Mouse (Mus musculus) midbrain, embryonic 15.5 days (tissue): Measurements from ENCODE around the gene Zp1. TPM values are rescaled to one million over a fixed set of nuclear protein-coding genes. Genes with fewer than 3 reads are reported as not detected.

Experiments used
- ATAC-seq: fragments of 200-750 bp; cut with Nextera tagmentation; replicated peaks from 2 replicates; pipeline ENCODE4 v1.8.0; 2017; ENCODE audit warnings: moderate TSS enrichment
- H3K27ac ChIP-seq: fragments of 300-500 bp; sonication (generic); 2 replicates; pipeline ENCODE4 v1.5.1; 2015; ENCODE audit warnings: mild to moderate bottlenecking, inconsistent platforms
- H3K27me3 ChIP-seq: fragments of 300-500 bp; sonication (generic); replicated peaks from 2 replicates; pipeline ENCODE4 v1.6.1; 2015; ENCODE audit warnings: inconsistent platforms
- H3K36me3 ChIP-seq: fragments of 300-500 bp; sonication (generic); replicated peaks from 2 replicates; pipeline ENCODE4 v1.6.1; 2015; ENCODE audit warnings: inconsistent platforms
- H3K4me1 ChIP-seq: fragments of 300-500 bp; sonication (generic); 2 replicates; pipeline ENCODE4 v1.6.1; 2015; ENCODE audit warnings: inconsistent platforms
- H3K4me2 ChIP-seq: fragments of 300-500 bp; sonication (generic); 2 replicates; pipeline ENCODE4 v1.6.1; 2015; ENCODE audit warnings: inconsistent platforms, mild to moderate bottlenecking, moderate library complexity
- H3K4me3 ChIP-seq: fragments of 300-500 bp; sonication (generic); 2 replicates; pipeline ENCODE4 v1.5.1; 2015; ENCODE audit warnings: mild to moderate bottlenecking, inconsistent platforms
- H3K9ac ChIP-seq: fragments of 300-500 bp; sonication (generic); 2 replicates; pipeline ENCODE4 v1.6.1; 2015; ENCODE audit warnings: mild to moderate bottlenecking, inconsistent platforms
- H3K9me3 ChIP-seq: fragments of 300-500 bp; sonication (generic); 2 replicates; pipeline ENCODE4 v1.6.1; 2016; ENCODE audit warnings: inconsistent platforms
- WGBS: fragments of 180-500 bp; shearing (Covaris S2); methylation state at CpG from one replicate; pipeline ENCODE4 v1.1.7; 2015; ENCODE audit warnings: mixed read lengths; 5-methylcytosine and 5-hydroxymethylcytosine counted together
- polyA plus RNA-seq: library from polyadenylated mRNA; unstranded; fragments of >200 nt; fragmentation: Nextera tagmentation; extraction: Ambion mirVana; gene quantifications from 2 replicates; pipeline ENCODE4 v1.2.1, GENCODE M21; 2015

Gene Zp1
- polyA plus RNA-seq, 1 experiment from 2014 or later = 0.49 TPM

GRCm38 (mm10) chr19:10895708-10896107, 24.7 kb downstream of the Zp1 start:
- 2% methylated on average over 16 of the region's 16 CpGs for WGBS
- H3K36me3 ChIP-seq = peaks cover 15% of the 10 kb centered on the region
- peak overlapping the region; percentile 77 for H3K9ac ChIP-seq
- ATAC-seq = peak; percentile 8; the same call in 1 of the 2 replicates
- H3K27me3 ChIP-seq = no peaks in the 10 kb centered on the region
- peak overlapping the region; percentile 87 for H3K27ac ChIP-seq
- H3K4me1 ChIP-seq = peaks cover 25% of the 10 kb centered on the region
- H3K4me3 ChIP-seq = peak overlapping the region; percentile 69
- H3K4me2 ChIP-seq = peak overlapping the region; percentile 66
- no peaks in the 10 kb centered on the region for H3K9me3 ChIP-seq

GRCm38 (mm10) chr19:10895016-10895528, 25.4 kb downstream of the Zp1 start, which contains the start of gene Prpf19:
Gene Prpf19, plus strand, starts transcription at chr19:10895231.
- H3K36me3 ChIP-seq = peaks cover 9% of the 10 kb centered on the region
- peaks cover 25% of the 10 kb centered on the region for H3K4me1 ChIP-seq
- H3K9ac ChIP-seq = peak within 1 kb of the TSS; percentile 77
- H3K9me3 ChIP-seq = no peaks in the 10 kb centered on the region
- H3K4me3 ChIP-seq = peak within 1 kb of the TSS; percentile 69
- peak within 1 kb of the TSS; percentile 87 for H3K27ac ChIP-seq
- ATAC-seq = peak; percentile 97
- H3K27me3 ChIP-seq = no peaks in the 10 kb centered on the region
- 0% methylated on average over 43 of the region's 43 CpGs for WGBS
- peak within 1 kb of the TSS; percentile 66 for H3K4me2 ChIP-seq

GRCm38 (mm10) chr19:10892201-10892600, 28.2 kb downstream of the Zp1 start:
- ATAC-seq = no peak
- Histone ChIP-seq H3K4me1 (peaks cover 22% of the 10 kb centered on the region), H3K4me2 (no peak overlapping the region), H3K4me3 (no peak overlapping the region), H3K9ac (no peak overlapping the region), H3K9me3 (no peaks in the 10 kb centered on the region), H3K27ac (no peak overlapping the region), H3K27me3 (no peaks in the 10 kb centered on the region), H3K36me3 (no peaks in the 10 kb centered on the region)
- 87% methylated on average over 3 of the region's 3 CpGs for WGBS

- peak within 1 kb of the TSS; percentile 94 for H3K4me2 ChIP-seq
- peak within 1 kb of the TSS; percentile 48 for H3K4me3 ChIP-seq
- WGBS = under 1% methylated on average over 49 of the region's 49 CpGs
- no peaks in the 10 kb centered on the region for H3K36me3 ChIP-seq
- ATAC-seq = peak; percentile 96
- peaks cover 27% of the 10 kb centered on the region for H3K4me1 ChIP-seq
- peak within 1 kb of the TSS; percentile 99 for H3K27ac ChIP-seq
- H3K9me3 ChIP-seq = no peaks in the 10 kb centered on the region
- no peaks in the 10 kb centered on the region for H3K27me3 ChIP-seq
- H3K9ac ChIP-seq = peak within 1 kb of the TSS; percentile 78
These were observed 38.8 kb downstream of the Zp1 start, which contains the start of gene Tmem109 for GRCm38 (mm10) chr19:10881426-10882154. Gene Tmem109, minus strand, starts transcription at chr19:10882001.

- Histone ChIP-seq H3K27me3 (no peaks in the 10 kb centered on the region), H3K4me2 (peak overlapping the region; percentile 94), H3K4me3 (peak overlapping the region; percentile 48), H3K4me1 (peaks cover 27% of the 10 kb centered on the region), H3K9me3 (no peaks in the 10 kb centered on the region), H3K9ac (peak overlapping the region; percentile 78), H3K36me3 (no peaks in the 10 kb centered on the region), H3K27ac (peak overlapping the region; percentile 99)
- WGBS = 3% methylated on average over 14 of the region's 14 CpGs
- ATAC-seq = no peak
These were observed 39.4 kb downstream of the Zp1 start for GRCm38 (mm10) chr19:10880975-10881425.

GRCm38 (mm10) chr19:10880085-10880974, 40.1 kb downstream of the Zp1 start:
- Histone ChIP-seq H3K4me2 (peak overlapping the region; percentile 94), H3K36me3 (no peaks in the 10 kb centered on the region), H3K27ac (peak overlapping the region; percentile 99), H3K4me1 (peaks cover 27% of the 10 kb centered on the region), H3K9me3 (no peaks in the 10 kb centered on the region), H3K27me3 (no peaks in the 10 kb centered on the region), H3K9ac (peak overlapping the region; percentile 78), H3K4me3 (peak overlapping the region; percentile 48)
- ATAC-seq = no peak
- WGBS = 43% methylated on average over 6 of the region's 7 CpGs

DNA sequence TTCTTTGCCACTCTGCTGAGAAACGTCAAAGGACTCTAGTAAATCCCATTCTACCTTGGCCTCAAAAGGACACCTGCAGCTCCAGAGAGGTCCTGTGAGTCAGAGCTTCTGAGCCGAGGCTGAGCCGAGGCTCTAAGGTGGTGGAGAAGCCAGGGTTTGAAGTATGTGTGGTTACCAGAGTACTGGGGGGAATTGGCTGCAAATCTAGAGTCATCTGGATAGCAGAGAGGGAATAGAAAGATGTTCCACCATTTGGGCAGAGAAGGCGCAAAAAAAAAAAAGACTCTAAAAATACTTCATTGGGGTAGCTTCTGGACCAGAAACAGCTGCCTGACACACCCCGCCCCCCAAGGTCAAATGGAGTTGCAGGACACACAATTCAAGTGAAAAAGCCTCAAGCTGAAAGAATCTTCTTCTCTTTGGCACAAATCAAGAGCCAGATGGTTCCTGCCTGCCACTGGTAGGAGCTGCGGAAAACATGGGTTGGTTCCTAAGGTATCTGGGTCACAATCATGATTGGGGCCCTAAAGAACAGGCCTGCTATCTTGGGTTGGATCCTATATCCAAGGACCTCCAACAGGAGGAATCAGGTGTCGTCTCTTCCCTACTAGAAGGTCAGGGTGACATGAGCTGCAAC, 42.1 kb downstream of the Zp1 start:
- Histone ChIP-seq H3K9me3 (no peaks in the 10 kb centered on the region), H3K27ac (no peak overlapping the region), H3K4me3 (no peak overlapping the region), H3K9ac (no peak overlapping the region), H3K27me3 (no peaks in the 10 kb centered on the region), H3K4me2 (no peak overlapping the region), H3K36me3 (peaks cover 9% of the 10 kb centered on the region; the same call in 1 of the 2 replicates), H3K4me1 (peaks cover 27% of the 10 kb centered on the region)
- ATAC-seq = no peak
- WGBS = 92% methylated on average over 7 of the region's 7 CpGs

GRCm38 (mm10) chr19:10871328-10871961, 49.0 kb downstream of the Zp1 start:
- Histone ChIP-seq H3K4me2 (no peak overlapping the region), H3K27ac (no peak overlapping the region), H3K27me3 (no peaks in the 10 kb centered on the region), H3K4me1 (peaks cover 26% of the 10 kb centered on the region), H3K9ac (no peak overlapping the region), H3K9me3 (no peaks in the 10 kb centered on the region), H3K36me3 (peaks cover 33% of the 10 kb centered on the region), H3K4me3 (no peak overlapping the region)
- 81% methylated on average over 14 of the region's 14 CpGs for WGBS
- ATAC-seq = no peak

- peak overlapping the region; percentile 91; the same call in 1 of the 2 replicates for H3K27ac ChIP-seq
These were observed 49.8 kb downstream of the Zp1 start for GRCm38 (mm10) chr19:10870676-10871075.

GRCm38 (mm10) chr19:10869886-10870527, 50.4 kb downstream of the Zp1 start, which contains the start of gene Tmem132a:
Gene Tmem132a, minus strand, starts transcription at chr19:10869940.
- ATAC-seq = peak; percentile 53
- Histone ChIP-seq H3K27me3 (no peaks in the 10 kb centered on the region), H3K4me3 (peak within 1 kb of the TSS; percentile 76), H3K27ac (peak within 1 kb of the TSS; percentile 91), H3K4me1 (peaks cover 32% of the 10 kb centered on the region), H3K4me2 (peak within 1 kb of the TSS; percentile 71), H3K9ac (peak within 1 kb of the TSS; percentile 93), H3K36me3 (peaks cover 44% of the 10 kb centered on the region), H3K9me3 (no peaks in the 10 kb centered on the region)
- WGBS = 2% methylated on average over 8 of the region's 8 CpGs

More at GRCm38 (mm10) chr19:10870676-10871075, 49.8 kb downstream of the Zp1 start:
- Histone ChIP-seq H3K4me2 (no peak overlapping the region), H3K9ac (no peak overlapping the region), H3K36me3 (peaks cover 37% of the 10 kb centered on the region), H3K4me3 (no peak overlapping the region), H3K27me3 (no peaks in the 10 kb centered on the region), H3K9me3 (no peaks in the 10 kb centered on the region), H3K4me1 (peaks cover 29% of the 10 kb centered on the region)
- no peak for ATAC-seq
- 88% methylated on average over 3 of the region's 3 CpGs for WGBS
